Mouse (Mus musculus) embryonic facial prominence, embryonic 14.5 days (tissue): ENCODE measurements around the gene Txk. TPM values are rescaled to one million over a fixed set of nuclear protein-coding genes. Genes with fewer than 3 reads are reported as not detected.

Source experiments
- ATAC-seq: fragments of 200-750 bp; cut with Nextera tagmentation; 2 replicates; pipeline ENCODE4 v1.8.0; 2017; ENCODE audit warnings: low read depth, moderate number of reproducible peaks, moderate TSS enrichment
- DNase-seq: peaks from one replicate; pipeline ENCODE4 v3.0.0-alpha.2; 2015; ENCODE audit warnings: low spot score
- H3K27ac ChIP-seq: fragments of 300-500 bp; sonication (generic); replicated peaks from 2 replicates; pipeline ENCODE4 v1.5.1; 2014; ENCODE audit warnings: low read depth, mild to moderate bottlenecking, low read length, moderate library complexity
- H3K27me3 ChIP-seq: fragments of 300-500 bp; sonication (generic); replicated peaks from 2 replicates; pipeline ENCODE4 v1.6.1; 2014; ENCODE audit warnings: low read length; ENCODE audit not compliant: control insufficient read depth, insufficient read depth
- H3K36me3 ChIP-seq: fragments of 300-500 bp; sonication (generic); 2 replicates; pipeline ENCODE4 v1.6.1; 2014; ENCODE audit warnings: low read length, mixed read lengths; ENCODE audit not compliant: control insufficient read depth, insufficient read depth
- H3K4me1 ChIP-seq: fragments of 300-500 bp; sonication (generic); 2 replicates; pipeline ENCODE4 v1.6.1; 2014; ENCODE audit warnings: antibody characterized with exemption, low read length; ENCODE audit not compliant: control insufficient read depth, insufficient read depth
- H3K4me2 ChIP-seq: fragments of 300-500 bp; sonication (generic); 2 replicates; pipeline ENCODE4 v1.6.1; 2014; ENCODE audit warnings: low read depth, mild to moderate bottlenecking, low read length, moderate library complexity, mixed read lengths
- H3K4me3 ChIP-seq: fragments of 300-500 bp; sonication (generic); 2 replicates; pipeline ENCODE4 v1.5.1; 2014; ENCODE audit warnings: low read depth, mild to moderate bottlenecking, low read length
- H3K9ac ChIP-seq: fragments of 300-500 bp; sonication (generic); 2 replicates; pipeline ENCODE4 v1.6.1; 2014; ENCODE audit warnings: low read depth, mild to moderate bottlenecking, low read length, moderate library complexity, mixed read lengths
- H3K9me3 ChIP-seq: fragments of 300-500 bp; sonication (generic); 2 replicates; pipeline ENCODE4 v1.6.1; 2016; ENCODE audit warnings: low read length; ENCODE audit not compliant: control insufficient read depth
- WGBS: fragments of 180-500 bp; shearing (Covaris S2); extraction: QIAGEN DNeasy Blood & Tissue Kit; methylation state at CpG from one replicate; pipeline ENCODE4 v1.1.7; 2014; 5-methylcytosine and 5-hydroxymethylcytosine counted together
- polyA plus RNA-seq: library from polyadenylated mRNA; unstranded; fragments of >200 nt; fragmentation: Nextera tagmentation; extraction: Ambion mirVana; gene quantifications from 2 replicates; pipeline ENCODE4 v1.2.1, GENCODE M21; 2014

Gene Txk
- polyA plus RNA-seq, 1 experiment from 2014 or later, result 0.11 TPM

DNA sequence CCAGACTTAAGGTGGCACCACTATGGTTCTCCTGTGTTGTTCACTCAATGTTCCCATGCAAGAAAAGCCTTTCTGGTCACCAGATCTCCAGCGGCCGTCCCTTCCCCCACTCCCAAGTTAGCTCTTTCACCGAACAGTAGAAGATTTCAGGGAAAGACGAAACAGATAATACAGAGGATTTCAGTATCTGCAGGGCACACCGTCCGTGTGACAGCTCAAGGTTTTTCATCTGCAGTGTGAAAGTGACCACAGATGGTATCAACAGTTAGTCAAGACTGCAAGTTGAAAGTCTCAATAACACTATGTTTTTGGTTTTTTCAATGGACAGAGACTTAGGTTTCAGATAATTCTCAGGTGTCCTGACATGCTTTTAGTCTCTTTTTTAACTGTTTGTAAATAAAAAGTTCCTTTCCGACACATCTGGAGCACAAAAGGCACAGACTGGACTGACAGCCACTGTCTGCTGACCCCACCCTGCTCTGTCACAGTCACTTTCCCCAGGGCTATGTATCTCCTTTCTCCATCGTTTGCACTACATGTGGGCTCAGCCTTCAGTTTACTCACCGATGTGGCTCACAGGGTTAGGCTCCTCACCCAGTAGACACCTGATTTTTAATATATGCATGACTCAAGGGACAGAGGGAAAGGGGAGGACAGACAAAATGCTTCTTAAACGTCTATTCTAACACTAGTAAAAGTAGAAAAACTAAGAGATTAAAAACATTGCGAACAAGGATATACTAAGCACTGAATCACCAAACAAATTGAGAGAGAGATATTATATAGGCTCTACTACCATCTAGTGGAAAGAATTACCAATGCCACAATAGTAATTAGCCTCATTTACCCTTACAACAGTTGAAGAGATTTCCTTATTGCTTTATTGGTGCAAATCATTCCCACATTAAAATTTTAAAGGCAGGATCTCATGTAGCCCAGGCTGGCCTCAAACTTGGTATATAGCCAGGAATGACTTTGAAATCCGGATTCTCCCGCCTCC is 6.6 kb upstream of the Txk start:
- H3K27ac ChIP-seq, result no peak overlapping the region
- H3K4me3 ChIP-seq, result no peak overlapping the region
- no peaks in the 10 kb centered on the region for H3K27me3 ChIP-seq
- ATAC-seq (0 out of 2 replicates have a peak, but pooled peaks have one; percentile 26), DNase-seq (no peak)
- WGBS, result 63% methylated on average over 13 of the region's 13 CpGs
- H3K36me3 ChIP-seq, result no peaks in the 10 kb centered on the region
- no peaks in the 10 kb centered on the region for H3K9me3 ChIP-seq
- no peak overlapping the region for H3K4me2 ChIP-seq
- H3K4me1 ChIP-seq, result no peaks in the 10 kb centered on the region
- no peak overlapping the region for H3K9ac ChIP-seq

DNA sequence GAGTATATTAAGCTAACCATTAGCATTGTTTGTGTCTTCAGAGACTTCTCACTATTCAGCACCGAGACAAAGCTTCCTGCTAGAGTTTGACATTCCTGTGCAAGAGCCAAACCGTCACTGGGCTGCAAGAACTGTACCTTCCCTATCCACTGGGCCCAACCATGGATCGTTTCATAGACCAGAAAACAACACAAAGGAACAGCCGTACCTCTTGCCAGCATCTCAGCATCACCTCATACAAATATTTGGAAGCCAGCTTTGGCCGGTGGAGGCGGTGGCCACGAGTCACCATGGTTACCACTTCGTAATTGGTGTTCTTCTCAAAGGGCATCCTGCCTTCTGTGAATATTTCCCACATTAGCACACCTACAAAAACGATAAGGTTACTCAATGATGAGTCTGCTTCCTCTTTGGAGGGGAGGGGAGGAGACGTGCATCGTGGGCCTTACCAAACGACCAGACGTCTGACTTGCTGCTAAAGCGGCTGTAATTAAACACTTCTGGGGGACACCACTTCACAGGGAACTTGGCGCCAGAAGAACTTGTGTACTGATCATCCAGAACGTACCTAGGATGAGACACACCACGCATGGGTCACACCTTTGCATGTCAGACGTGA is 4.7 kb upstream of the Txk start:
- H3K9me3 ChIP-seq, result no peaks in the 10 kb centered on the region
- WGBS, result 82% methylated on average over 18 of the region's 18 CpGs

DNA sequence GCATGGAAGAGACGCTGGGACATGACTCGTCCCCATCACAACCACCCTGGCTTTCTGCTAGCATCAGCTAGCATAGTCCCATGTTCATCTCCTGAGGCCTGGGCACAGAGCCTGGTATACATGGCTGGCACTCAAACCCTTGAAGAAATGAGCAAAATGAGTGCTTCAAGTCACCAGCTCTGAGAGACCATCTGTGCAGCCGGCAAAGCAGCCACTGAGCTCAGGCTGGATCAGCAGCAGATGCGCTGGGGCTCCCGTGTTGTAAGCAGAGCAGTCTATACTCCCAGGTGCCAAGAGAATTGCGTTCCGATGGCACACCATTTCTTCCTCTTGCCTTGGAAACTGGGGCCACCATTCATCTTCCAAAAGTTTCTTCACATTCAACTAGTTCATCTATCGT is 3.4 kb upstream of the Txk start:
- DNase-seq, result no peak
- Histone ChIP-seq H3K4me2 (no peak overlapping the region), H3K4me3 (no peak overlapping the region), H3K36me3 (no peaks in the 10 kb centered on the region), H3K9ac (no peak overlapping the region), H3K27ac (no peak overlapping the region), H3K4me1 (no peaks in the 10 kb centered on the region), H3K9me3 (no peaks in the 10 kb centered on the region), H3K27me3 (no peaks in the 10 kb centered on the region)
- 87% methylated on average over 8 of the region's 8 CpGs for WGBS
- no peak for ATAC-seq

More for the DNA sequence above, 4.7 kb upstream of the Txk start:
- H3K27me3 ChIP-seq, result no peaks in the 10 kb centered on the region
- ATAC-seq (no peak), DNase-seq (no peak)
- H3K27ac ChIP-seq, result no peak overlapping the region
- no peak overlapping the region for H3K4me3 ChIP-seq
- H3K4me2 ChIP-seq, result no peak overlapping the region
- H3K4me1 ChIP-seq, result no peaks in the 10 kb centered on the region
- no peak overlapping the region for H3K9ac ChIP-seq
- no peaks in the 10 kb centered on the region for H3K36me3 ChIP-seq

DNA sequence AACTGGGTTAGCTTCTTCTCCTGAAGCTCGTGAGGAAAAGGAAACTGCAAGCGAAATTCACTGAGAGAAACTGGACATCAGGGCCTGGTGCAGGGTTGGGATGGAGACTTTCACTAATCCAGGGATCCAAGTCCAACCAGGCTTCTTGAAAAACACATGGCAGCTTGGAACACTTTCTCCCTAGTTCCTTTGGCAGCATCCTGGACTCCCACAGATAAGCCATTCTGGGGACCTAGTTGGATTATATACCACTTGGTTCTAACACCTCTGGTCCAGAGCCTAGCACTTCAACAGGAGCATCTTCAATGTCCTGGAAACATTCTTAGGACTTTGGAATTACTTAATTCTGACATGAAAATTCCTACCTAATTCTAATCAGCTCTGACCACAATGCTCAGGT is 2.5 kb upstream of the Txk start:
- Histone ChIP-seq H3K36me3 (no peaks in the 10 kb centered on the region), H3K9ac (no peak overlapping the region), H3K4me3 (no peak overlapping the region), H3K27me3 (no peaks in the 10 kb centered on the region), H3K4me1 (no peaks in the 10 kb centered on the region), H3K27ac (no peak overlapping the region), H3K9me3 (no peaks in the 10 kb centered on the region), H3K4me2 (no peak overlapping the region)
- ATAC-seq (no peak), DNase-seq (no peak)
- WGBS, result 91% methylated on average over 2 of the region's 2 CpGs

DNA sequence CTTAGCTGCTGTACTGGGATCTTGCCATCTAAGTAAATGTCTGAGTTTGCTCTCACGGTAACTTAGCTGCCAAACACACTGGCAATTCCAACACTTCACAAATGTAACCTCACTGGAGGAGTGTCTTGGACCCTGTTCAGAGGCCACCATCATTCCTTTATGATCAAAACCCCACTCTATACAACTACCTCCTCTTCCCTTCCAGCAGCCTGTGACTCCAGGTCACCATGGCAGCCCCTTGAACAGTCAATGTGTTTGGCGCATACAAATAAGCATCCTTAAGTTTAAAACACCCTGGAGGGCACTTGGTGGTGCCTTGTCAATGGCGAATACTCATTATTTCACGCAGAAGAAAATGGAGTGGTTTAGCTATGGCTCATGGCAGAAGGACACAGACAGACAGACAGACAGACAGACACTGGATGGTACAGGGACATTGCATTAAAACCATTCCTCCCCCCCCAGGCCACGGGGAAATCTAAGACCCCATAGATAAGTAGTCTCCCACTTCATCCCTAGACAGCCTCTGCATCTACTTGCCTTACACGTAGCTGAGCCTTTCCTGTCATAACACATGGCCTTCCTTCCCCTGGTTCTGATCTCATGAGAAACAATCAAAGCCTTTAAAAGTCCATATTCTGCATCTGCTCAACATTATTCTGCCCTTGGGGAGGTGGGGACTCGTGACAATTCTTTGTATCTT is 1.4 kb downstream of the Txk start:
- H3K27me3 ChIP-seq, result no peaks in the 10 kb centered on the region
- ATAC-seq (no peak), DNase-seq (no peak)
- H3K27ac ChIP-seq, result no peak overlapping the region
- no peak overlapping the region for H3K9ac ChIP-seq
- no peak overlapping the region for H3K4me2 ChIP-seq
- 85% methylated on average over 7 of the region's 7 CpGs for WGBS
- no peaks in the 10 kb centered on the region for H3K36me3 ChIP-seq
- H3K4me3 ChIP-seq, result no peak overlapping the region
- no peaks in the 10 kb centered on the region for H3K4me1 ChIP-seq
- H3K9me3 ChIP-seq, result no peaks in the 10 kb centered on the region

DNA sequence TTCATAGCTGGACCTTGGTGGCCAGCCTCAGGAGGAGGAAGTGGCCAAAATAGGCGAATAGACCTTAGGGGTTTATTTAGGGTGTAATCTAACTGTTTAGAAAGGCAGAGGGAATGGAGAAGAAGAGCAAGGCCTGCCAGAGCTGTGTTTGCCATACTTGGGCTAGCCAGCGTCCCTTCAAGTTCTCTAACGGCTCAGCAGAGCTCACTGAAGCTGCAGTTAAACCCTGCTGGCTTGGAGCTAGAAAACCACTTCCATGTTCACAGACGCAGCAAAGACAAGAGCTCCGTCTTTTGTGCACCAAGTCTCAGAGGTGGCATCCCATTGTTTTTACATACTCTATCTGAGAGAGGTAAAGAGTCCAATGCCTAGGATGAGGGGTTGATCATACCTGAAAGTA is 2.4 kb downstream of the Txk start:
- no peaks in the 10 kb centered on the region for H3K4me1 ChIP-seq
- no peak overlapping the region for H3K27ac ChIP-seq
- no peak for DNase-seq
- 80% methylated on average over 5 of the region's 5 CpGs for WGBS
- no peak for ATAC-seq
- H3K4me2 ChIP-seq, result no peak overlapping the region
- no peaks in the 10 kb centered on the region for H3K36me3 ChIP-seq
- no peak overlapping the region for H3K4me3 ChIP-seq
- no peak overlapping the region for H3K9ac ChIP-seq
- no peaks in the 10 kb centered on the region for H3K27me3 ChIP-seq
- no peaks in the 10 kb centered on the region for H3K9me3 ChIP-seq

DNA sequence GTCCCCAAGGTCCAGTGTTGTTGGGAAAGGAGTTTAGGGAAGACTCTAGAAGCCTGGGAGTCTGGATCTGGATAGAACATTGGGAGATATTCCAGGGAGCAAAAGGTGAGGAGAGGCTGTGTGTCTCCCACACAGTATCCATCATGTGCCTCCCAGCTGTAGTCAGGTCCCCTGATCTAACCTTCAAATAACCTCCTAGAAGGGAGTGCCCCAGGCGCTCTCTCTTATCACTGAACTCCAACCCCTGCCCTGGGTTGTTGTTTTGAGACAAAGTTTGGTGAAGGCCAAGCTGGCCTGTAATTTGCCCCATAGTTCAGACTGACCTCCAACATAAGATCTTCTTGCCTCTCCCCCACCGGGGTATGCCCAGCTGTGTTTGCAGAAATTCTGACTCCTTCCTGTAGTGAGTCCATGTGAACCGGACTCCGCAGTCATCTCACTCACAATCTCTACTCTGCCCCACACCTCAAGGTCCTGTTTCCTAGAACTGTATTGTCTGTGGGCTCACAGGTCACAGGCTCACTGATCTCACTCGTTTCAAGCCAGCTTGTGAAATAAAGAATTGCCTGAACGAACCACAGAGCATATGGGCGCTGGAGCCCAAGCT is 3.8 kb downstream of the Txk start:
- Histone ChIP-seq H3K4me1 (no peaks in the 10 kb centered on the region), H3K27ac (no peak overlapping the region), H3K4me2 (no peak overlapping the region), H3K4me3 (no peak overlapping the region), H3K36me3 (no peaks in the 10 kb centered on the region), H3K9me3 (no peaks in the 10 kb centered on the region), H3K27me3 (no peaks in the 10 kb centered on the region), H3K9ac (no peak overlapping the region)
- ATAC-seq (no peak), DNase-seq (no peak)
- 72% methylated on average over 7 of the region's 7 CpGs for WGBS

DNA sequence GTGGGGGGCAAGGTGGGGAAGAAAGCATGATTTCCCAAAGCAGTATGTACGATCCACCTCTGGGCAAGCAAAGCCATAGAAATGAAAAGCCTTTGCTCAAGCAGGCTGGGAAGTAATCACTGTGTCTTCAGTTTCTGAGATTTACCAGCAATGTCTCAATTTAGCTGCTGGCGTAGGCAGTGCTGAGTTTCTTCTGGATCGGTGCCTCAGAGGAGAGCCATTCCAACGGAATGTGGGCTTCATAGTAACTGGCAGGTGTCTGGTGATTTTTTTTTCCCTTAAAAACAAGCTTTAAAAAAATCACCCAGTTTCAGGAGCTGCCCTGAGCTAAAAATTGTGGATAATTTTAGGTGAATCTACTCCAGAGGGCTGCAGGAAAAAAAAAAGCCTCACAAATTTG is 5.2 kb downstream of the Txk start:
- Histone ChIP-seq H3K4me1 (no peaks in the 10 kb centered on the region), H3K27ac (no peak overlapping the region), H3K4me2 (no peak overlapping the region), H3K27me3 (no peaks in the 10 kb centered on the region), H3K9ac (no peak overlapping the region), H3K4me3 (no peak overlapping the region), H3K9me3 (no peaks in the 10 kb centered on the region), H3K36me3 (no peaks in the 10 kb centered on the region)
- WGBS, result 54% methylated on average over 4 of the region's 4 CpGs
- DNase-seq (peak; percentile 22), ATAC-seq (no peak)
